Mouse (Mus musculus) lung, embryonic 14.5 days (tissue): ENCODE measurements around the gene Fuk. TPM values are rescaled to one million over a fixed set of nuclear protein-coding genes. Genes with fewer than 3 reads are reported as not detected.
"Not testable (repeated sequence)": the region's sequence is repeated elsewhere in the genome, so short reads cannot be mapped to it uniquely, and the experiment has no call there.

Experiments used
- ATAC-seq: fragments of 200-750 bp; cut with Nextera tagmentation; 2 replicates; pipeline ENCODE4 v1.8.0; 2017; ENCODE audit warnings: mild to moderate bottlenecking, moderate TSS enrichment, moderate library complexity; ENCODE audit not compliant: insufficient read depth
- DNase-seq: peaks from one replicate; pipeline ENCODE4 v3.0.0-alpha.2; 2015
- H3K27ac ChIP-seq: fragments of 300-500 bp; sonication (generic); 2 replicates; pipeline ENCODE4 v1.5.1; 2014; ENCODE audit warnings: low read depth, mild to moderate bottlenecking, moderate library complexity
- H3K27me3 ChIP-seq: fragments of 300-500 bp; sonication (generic); 2 replicates; pipeline ENCODE4 v1.6.1; 2014; ENCODE audit warnings: low read length, control low read depth; ENCODE audit not compliant: insufficient read depth
- H3K36me3 ChIP-seq: fragments of 300-500 bp; sonication (generic); 2 replicates; pipeline ENCODE4 v1.6.1; 2014; ENCODE audit warnings: control low read depth; ENCODE audit not compliant: insufficient read depth
- H3K4me1 ChIP-seq: fragments of 300-500 bp; sonication (generic); 2 replicates; pipeline ENCODE4 v1.6.1; 2014; ENCODE audit warnings: antibody characterized with exemption, control low read depth; ENCODE audit not compliant: insufficient read depth
- H3K4me2 ChIP-seq: fragments of 300-500 bp; sonication (generic); 2 replicates; pipeline ENCODE4 v1.6.1; 2014; ENCODE audit warnings: mild to moderate bottlenecking
- H3K4me3 ChIP-seq: fragments of 300-500 bp; sonication (generic); 2 replicates; pipeline ENCODE4 v1.5.1; 2014; ENCODE audit warnings: low read depth, low read length
- H3K9ac ChIP-seq: fragments of 300-500 bp; sonication (generic); 2 replicates; pipeline ENCODE4 v1.6.1; 2014
- H3K9me3 ChIP-seq: fragments of 300-500 bp; sonication (generic); 2 replicates; pipeline ENCODE4 v1.6.1; 2016; ENCODE audit warnings: low read depth, low read length, control low read depth
- CTCF ChIP-seq: IDR thresholded peaks from 2 replicates; pipeline ENCODE4 v1.5.1; 2016; ENCODE audit warnings: antibody characterized with exemption, low read depth
- WGBS: fragments of 180-500 bp; shearing (Covaris S2); extraction: QIAGEN DNeasy Blood & Tissue Kit; methylation state at CpG from one replicate; pipeline ENCODE4 v1.1.7; 2014; 5-methylcytosine and 5-hydroxymethylcytosine counted together
- polyA plus RNA-seq: library from polyadenylated mRNA; unstranded; fragments of >200 nt; fragmentation: Nextera tagmentation; extraction: Ambion mirVana; gene quantifications from 2 replicates; pipeline ENCODE4 v1.2.1, GENCODE M21; 2014

The Fuk gene
- polyA plus RNA-seq, 1 experiment from 2014 or later = 11.5 TPM

DNA sequence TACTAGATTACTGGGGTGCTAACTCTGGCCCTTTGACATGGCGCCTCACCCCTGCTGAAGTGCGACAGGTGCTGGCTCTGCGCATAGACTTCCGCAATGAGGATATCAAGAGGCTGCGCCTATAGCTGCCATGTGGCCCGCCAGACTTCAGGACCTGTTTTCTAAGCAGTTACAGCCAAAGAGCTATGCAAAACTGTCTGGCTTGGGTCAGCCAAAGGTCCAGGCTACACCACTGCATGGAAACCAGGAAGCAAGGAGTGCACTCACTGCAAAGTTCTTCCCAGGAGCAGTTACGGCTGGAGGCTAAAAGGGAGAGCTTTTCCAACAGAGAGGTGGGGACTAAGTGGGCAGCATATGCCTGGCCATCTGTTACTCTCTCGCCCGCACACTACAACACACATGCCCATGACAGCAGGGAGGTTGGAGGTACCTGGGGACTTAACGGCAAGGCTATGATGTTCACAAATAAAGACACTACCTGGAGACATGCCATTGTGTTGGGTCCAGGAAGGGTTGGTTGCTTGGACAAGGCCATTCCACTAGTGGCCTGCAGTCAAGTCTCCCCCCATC is 20.5 kb downstream of the Fuk start:
- Histone ChIP-seq H3K9me3 (no peaks in the 10 kb centered on the region), H3K27me3 (no peaks in the 10 kb centered on the region), H3K36me3 (peaks cover 82% of the 10 kb centered on the region), H3K9ac (no peak overlapping the region), H3K4me1 (no peaks in the 10 kb centered on the region), H3K27ac (no peak overlapping the region), H3K4me2 (no peak overlapping the region), H3K4me3 (no peak overlapping the region)
- TF ChIP-seq CTCF = no peak
- ATAC-seq (no peak), DNase-seq (no peak)
- WGBS = 94% methylated on average over 10 of the region's 10 CpGs

DNA sequence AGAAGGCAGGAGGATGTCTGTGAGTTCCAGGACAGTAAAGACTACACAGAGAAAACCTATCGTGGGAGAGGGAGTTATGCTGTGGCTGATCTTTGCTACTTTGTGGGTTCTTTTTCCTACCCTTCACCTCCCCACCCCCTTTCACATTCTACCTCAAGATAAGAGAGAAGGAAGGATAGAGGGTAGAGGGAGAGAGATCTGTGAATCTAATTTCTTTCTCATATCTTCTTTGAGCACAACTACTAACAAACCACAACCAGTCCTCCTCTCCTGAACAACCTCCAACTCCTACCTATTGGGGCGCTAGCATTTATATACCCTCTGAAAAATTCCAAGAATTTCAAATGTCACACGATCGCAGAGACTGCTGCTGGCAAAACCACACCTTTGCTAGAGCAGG is 24.4 kb downstream of the Fuk start:
- TF ChIP-seq CTCF = no peak
- Histone ChIP-seq H3K27ac (no peak overlapping the region), H3K9me3 (no peaks in the 10 kb centered on the region), H3K36me3 (peaks cover 90% of the 10 kb centered on the region), H3K4me3 (no peak overlapping the region), H3K9ac (no peak overlapping the region), H3K4me2 (no peak overlapping the region), H3K4me1 (no peaks in the 10 kb centered on the region), H3K27me3 (no peaks in the 10 kb centered on the region)
- WGBS = 76% methylated on average over 4 of the region's 4 CpGs
- no peak for ATAC-seq
- no peak for DNase-seq

DNA sequence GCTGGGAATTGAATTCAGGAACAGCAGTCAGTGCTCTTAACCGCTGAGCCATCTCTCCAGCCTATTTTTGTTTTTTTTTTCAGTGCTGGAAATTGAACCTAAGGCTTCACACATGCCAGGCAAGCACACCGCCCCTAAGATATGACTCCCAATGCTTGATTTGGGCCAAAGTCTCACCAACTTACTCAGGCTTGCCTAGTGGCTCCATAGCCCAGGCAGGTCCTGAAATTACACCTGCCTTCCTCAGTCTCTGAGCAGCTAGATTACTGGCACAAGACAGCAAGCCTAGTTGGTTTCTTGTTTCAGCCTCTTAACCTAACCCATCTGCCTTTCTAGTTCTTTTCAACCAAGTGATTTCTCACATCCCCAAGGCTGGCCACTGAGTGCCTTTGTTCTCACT is 31.8 kb downstream of the Fuk start:
- no peak overlapping the region for H3K4me3 ChIP-seq
- H3K4me1 ChIP-seq = no peaks in the 10 kb centered on the region
- H3K27me3 ChIP-seq = no peaks in the 10 kb centered on the region
- H3K36me3 ChIP-seq = peaks cover 90% of the 10 kb centered on the region
- DNase-seq (no peak), ATAC-seq (no peak)
- H3K9ac ChIP-seq = no peak overlapping the region
- no peaks in the 10 kb centered on the region for H3K9me3 ChIP-seq
- no peak overlapping the region for H3K27ac ChIP-seq
- TF ChIP-seq CTCF = no peak
- WGBS = 100% methylated on average over 2 of the region's 2 CpGs
- no peak overlapping the region for H3K4me2 ChIP-seq

DNA sequence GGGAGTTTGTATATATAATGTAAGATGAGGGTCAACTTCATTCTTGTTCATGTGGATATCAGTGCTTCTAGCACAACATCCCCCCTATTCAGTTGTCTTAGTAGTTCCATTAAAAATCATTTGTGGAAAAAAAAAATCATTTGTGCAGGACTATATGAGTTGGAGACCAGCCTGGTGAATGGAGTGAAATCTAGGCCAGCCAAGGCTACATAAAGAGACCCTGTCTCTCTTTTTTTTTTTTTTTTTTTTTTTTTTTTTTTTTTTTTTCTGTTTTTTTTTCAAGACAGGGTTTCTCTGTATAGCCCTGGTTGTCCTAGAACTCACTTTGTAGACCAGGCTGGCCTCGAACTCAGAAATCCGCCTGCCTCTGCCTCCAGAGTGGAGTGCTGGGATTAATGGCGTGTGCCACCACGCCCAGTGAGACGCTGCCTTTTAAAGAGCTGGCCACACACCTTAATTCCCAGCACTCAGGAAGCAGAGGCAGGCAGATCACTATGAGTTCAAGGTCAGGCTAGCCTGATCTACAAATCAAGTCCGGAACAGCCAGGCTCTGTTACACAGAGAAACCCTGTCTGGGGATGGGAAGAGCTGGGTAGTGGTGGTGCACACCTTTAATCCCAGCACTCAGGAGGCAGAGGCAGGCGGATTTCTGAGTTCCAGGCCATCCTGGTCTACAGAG is 40.8 kb downstream of the Fuk start:
- H3K9ac ChIP-seq, H3K4me1 ChIP-seq, H3K27ac ChIP-seq, DNase-seq, H3K9me3 ChIP-seq, H3K4me2 ChIP-seq, H3K27me3 ChIP-seq, ATAC-seq, H3K4me3 ChIP-seq: not testable (repeated sequence)
- WGBS = 96% methylated on average over 7 of the region's 7 CpGs
- peaks cover 89% of the 10 kb centered on the region for H3K36me3 ChIP-seq

DNA sequence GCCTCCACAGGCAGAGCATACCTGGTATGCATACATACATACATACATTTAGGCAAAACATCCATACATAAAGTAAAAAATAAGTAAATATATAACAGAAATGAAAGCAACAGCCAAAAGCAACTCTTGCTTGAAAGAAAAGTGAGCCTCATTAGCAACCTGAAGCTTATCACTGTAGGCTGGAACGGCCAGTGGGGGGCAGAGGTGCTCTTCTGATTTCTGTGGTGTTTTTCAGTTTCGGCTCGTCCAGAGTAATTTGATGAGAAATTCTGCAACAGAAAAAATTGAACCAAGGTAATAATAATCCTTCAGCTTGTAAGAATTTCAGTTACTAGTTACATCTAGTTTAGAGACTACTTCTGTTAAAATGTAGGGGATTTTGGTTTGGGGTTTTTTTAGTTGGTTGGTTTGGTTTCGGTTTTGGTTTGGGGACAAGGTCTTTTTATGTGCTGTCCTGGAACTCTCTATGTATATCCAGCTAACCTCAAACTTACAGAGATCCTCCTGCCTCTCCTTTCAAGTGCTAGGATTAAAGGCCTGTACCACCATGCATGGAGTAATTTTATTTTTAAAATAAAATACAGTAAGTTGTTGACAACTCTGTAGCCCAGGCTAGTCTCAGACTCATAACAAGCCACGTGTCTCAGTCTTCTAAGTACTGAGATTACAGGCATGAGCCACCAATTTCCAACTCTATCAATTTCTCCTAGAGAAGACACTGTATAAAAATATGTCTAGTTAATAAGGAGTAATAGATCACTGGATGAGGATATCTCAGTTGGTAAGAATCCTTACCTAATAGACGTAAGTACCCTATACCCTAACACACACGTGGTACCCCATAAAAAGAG is 42.4 kb downstream of the Fuk start:
- DNase-seq (peak; percentile 64), ATAC-seq (no peak)
- Histone ChIP-seq H3K4me1 (no peaks in the 10 kb centered on the region), H3K36me3 (peaks cover 89% of the 10 kb centered on the region), H3K9me3 (no peaks in the 10 kb centered on the region), H3K27ac (no peak overlapping the region), H3K4me3 (no peak overlapping the region), H3K4me2 (no peak overlapping the region), H3K9ac (no peak overlapping the region), H3K27me3 (no peaks in the 10 kb centered on the region)
- peak; percentile 45 for TF ChIP-seq CTCF
- 78% methylated on average over 7 of the region's 7 CpGs for WGBS

DNA sequence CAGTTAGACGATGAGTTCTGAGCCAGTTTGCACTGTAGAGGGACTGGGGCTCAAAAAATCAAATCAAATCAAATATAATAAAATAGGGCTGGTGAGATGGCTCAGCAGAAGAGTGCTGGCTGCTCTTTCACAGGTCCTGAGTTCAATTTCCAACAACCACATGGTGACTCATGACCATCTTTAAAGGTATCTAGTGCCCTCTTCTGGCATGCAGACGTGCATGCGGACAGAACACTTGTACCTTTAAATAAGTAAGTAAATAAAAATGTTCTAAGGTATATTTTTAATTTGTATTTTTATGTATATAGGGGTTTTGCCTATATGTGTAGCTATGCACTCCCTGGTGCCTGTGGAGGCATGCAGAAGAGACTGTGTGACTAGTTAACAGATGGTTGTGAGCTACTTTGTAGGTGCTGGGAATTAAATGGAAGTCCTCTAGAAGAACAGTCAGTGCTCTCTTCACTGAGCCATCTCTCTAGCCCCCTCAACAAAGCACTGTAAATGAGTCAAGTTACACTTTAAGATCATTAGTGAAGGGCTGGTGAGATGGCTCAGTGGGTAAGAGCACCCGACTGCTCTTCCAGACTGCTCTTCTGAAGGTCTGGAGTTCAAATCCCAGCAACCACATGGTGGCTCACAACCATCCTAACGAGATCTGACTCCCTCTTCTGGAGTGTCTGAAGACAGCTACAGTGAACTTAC is 45.4 kb downstream of the Fuk start:
- 80% methylated on average over 4 of the region's 5 CpGs for WGBS
- ATAC-seq (no peak), DNase-seq (peak; percentile 45)
- Histone ChIP-seq H3K27ac (no peak overlapping the region), H3K4me2 (no peak overlapping the region), H3K4me3 (no peak overlapping the region), H3K36me3 (peaks cover 89% of the 10 kb centered on the region), H3K4me1 (no peaks in the 10 kb centered on the region), H3K27me3 (no peaks in the 10 kb centered on the region), H3K9me3 (no peaks in the 10 kb centered on the region), H3K9ac (no peak overlapping the region)
- TF ChIP-seq CTCF = peak; percentile 28

DNA sequence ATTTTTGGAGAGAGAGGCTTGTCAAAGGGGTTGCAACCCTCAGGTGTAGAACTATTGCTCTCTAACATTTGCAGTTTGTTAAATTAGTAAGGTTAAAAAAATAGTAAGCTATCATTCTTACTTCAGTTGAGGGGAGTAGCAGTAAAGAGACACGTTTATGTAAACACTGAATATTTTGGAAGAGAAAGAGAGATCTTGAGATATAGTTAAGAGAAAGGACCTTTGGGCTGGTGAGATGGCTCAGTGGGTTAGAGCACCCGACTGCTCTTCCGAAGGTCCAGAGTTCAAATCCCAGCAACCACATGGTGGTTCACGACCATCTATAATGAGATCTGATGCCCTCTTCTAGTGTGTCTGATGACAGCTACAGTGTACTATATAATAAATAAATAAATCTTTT is 46.2 kb downstream of the Fuk start:
- ATAC-seq = not testable (repeated sequence)

More for the DNA sequence above, 46.2 kb downstream of the Fuk start:
- DNase-seq, H3K4me1 ChIP-seq, H3K27ac ChIP-seq, H3K4me3 ChIP-seq, H3K4me2 ChIP-seq, H3K9me3 ChIP-seq, H3K9ac ChIP-seq, H3K27me3 ChIP-seq: not testable (repeated sequence)
- WGBS = 92% methylated on average over 4 of the region's 4 CpGs
- peaks cover 92% of the 10 kb centered on the region for H3K36me3 ChIP-seq
